Mouse (Mus musculus) embryonic facial prominence, embryonic 15.5 days (tissue): Measurements from ENCODE around the gene BC016579. TPM values are rescaled to one million over a fixed set of nuclear protein-coding genes. Genes with fewer than 3 reads are reported as not detected.

Experiments
- ATAC-seq: fragments of 200-750 bp; cut with Nextera tagmentation; 2 replicates; pipeline ENCODE4 v1.8.0; 2017; ENCODE audit warnings: low read depth, moderate TSS enrichment; ENCODE audit not compliant: insufficient number of reproducible peaks, low FRiP score, low TSS enrichment
- H3K27ac ChIP-seq: fragments of 300-500 bp; sonication (generic); replicated peaks from 2 replicates; pipeline ENCODE4 v1.5.1; 2015; ENCODE audit warnings: mild to moderate bottlenecking, inconsistent platforms
- H3K27me3 ChIP-seq: fragments of 300-500 bp; sonication (generic); 2 replicates; pipeline ENCODE4 v1.6.1; 2015; ENCODE audit warnings: inconsistent platforms
- H3K36me3 ChIP-seq: fragments of 300-500 bp; sonication (generic); 2 replicates; pipeline ENCODE4 v1.6.1; 2015; ENCODE audit warnings: mild to moderate bottlenecking, inconsistent platforms
- H3K4me1 ChIP-seq: fragments of 300-500 bp; sonication (generic); 2 replicates; pipeline ENCODE4 v1.6.1; 2015; ENCODE audit warnings: inconsistent platforms
- H3K4me2 ChIP-seq: fragments of 300-500 bp; sonication (generic); replicated peaks from 2 replicates; pipeline ENCODE4 v1.6.1; 2015; ENCODE audit warnings: mild to moderate bottlenecking, inconsistent platforms
- H3K4me3 ChIP-seq: fragments of 300-500 bp; sonication (generic); replicated peaks from 2 replicates; pipeline ENCODE4 v1.5.1; 2015; ENCODE audit warnings: mild to moderate bottlenecking, inconsistent platforms
- H3K9ac ChIP-seq: fragments of 300-500 bp; sonication (generic); 2 replicates; pipeline ENCODE4 v1.6.1; 2015; ENCODE audit warnings: inconsistent platforms
- H3K9me3 ChIP-seq: fragments of 300-500 bp; sonication (generic); replicated peaks from 2 replicates; pipeline ENCODE4 v1.6.1; 2016; ENCODE audit warnings: inconsistent platforms
- WGBS: fragments of 180-500 bp; shearing (Covaris S2); methylation state at CpG from one replicate; pipeline ENCODE4 v1.1.7; 2015; 5-methylcytosine and 5-hydroxymethylcytosine counted together
- polyA plus RNA-seq: library from polyadenylated mRNA; unstranded; fragments of >200 nt; fragmentation: Nextera tagmentation; extraction: Ambion mirVana; gene quantifications from 2 replicates; pipeline ENCODE4 v1.2.1, GENCODE M21; 2015

The BC016579 gene
- polyA plus RNA-seq, 1 experiment from 2014 or later: 1.5 TPM

DNA sequence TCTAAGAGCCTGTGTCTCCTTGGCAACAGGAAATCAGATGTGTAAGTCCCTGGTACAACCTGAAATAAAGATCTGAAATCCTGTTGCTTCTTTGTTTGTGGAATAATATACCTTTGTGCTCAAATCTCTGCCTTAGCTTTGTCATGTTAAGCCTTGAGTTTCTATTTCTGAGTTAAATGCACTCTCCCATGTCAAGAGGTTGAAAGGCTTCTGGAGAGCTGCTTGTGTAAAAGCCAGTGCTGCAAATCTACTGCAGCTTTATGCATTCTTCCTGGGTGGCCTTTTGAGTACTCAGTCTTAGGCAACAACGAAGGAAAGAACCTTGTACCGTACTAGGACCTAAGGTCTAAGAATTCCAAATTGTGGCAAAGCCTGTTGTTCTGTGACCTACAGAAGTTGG, 40.6 kb downstream of the BC016579 start:
- WGBS: 70% methylated on average over 2 of the region's 2 CpGs
- H3K4me1 ChIP-seq: no peaks in the 10 kb centered on the region
- ATAC-seq: no peak

DNA sequence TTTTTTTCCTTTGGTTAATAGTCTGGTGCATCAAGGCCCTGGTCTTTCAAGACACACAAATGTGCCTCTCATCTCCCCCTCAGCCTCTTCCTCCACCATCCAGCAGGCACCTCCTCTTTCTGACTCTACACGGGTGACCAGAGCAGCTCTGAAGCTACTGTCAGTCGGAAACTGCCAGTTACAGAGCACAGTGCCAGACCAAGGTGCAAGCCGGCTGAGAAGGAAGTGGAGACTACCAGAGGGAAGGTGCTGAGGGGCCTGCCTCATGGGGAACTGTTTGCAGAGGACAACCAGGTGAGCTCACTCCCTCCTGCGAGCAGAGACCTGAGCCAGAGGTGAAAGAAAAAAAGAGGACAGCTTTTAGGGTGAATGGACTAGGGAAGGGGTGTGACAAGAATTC, 43.6 kb downstream of the BC016579 start, which contains the start of gene Gcsam:
TSS of gene Gcsam (plus strand) at position 114 of the 400 bp plus-strand sequence.
- Histone ChIP-seq H3K4me3 (no peak within 1 kb of the TSS), H3K27ac (no peak within 1 kb of the TSS), H3K4me1 (no peaks in the 10 kb centered on the region), H3K9ac (no peak within 1 kb of the TSS), H3K36me3 (no peaks in the 10 kb centered on the region), H3K27me3 (no peaks in the 10 kb centered on the region), H3K4me2 (no peak within 1 kb of the TSS), H3K9me3 (no peaks in the 10 kb centered on the region)
- WGBS: 73% methylated on average over 4 of the region's 4 CpGs
- ATAC-seq: no peak

More for the DNA sequence above, 40.6 kb downstream of the BC016579 start:
- Histone ChIP-seq H3K4me3 (no peak overlapping the region), H3K9me3 (no peaks in the 10 kb centered on the region), H3K27me3 (no peaks in the 10 kb centered on the region), H3K27ac (no peak overlapping the region), H3K36me3 (no peaks in the 10 kb centered on the region), H3K9ac (no peak overlapping the region), H3K4me2 (no peak overlapping the region)

DNA sequence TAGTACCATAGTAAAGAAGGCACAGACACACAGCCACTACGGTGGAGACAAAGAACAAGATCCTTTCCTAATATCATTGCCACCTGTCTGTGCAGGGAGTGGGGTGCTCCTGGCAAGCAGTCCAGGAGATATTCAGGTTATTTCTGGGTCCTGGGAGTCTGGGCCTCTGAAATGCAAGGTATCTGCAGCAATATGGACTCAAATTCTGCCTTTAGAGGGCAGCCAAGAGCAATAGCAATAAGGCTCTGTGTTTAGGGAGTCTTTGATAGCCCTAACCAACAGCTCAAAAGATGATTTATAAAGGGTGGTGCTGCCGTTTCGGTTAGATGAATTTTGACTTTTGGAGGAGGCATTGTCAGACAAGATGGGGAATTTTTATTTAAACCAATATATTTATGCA, 44.6 kb downstream of the BC016579 start:
- Histone ChIP-seq H3K27me3 (no peaks in the 10 kb centered on the region), H3K9ac (no peak overlapping the region), H3K4me1 (no peaks in the 10 kb centered on the region), H3K27ac (no peak overlapping the region), H3K9me3 (no peaks in the 10 kb centered on the region), H3K4me3 (no peak overlapping the region), H3K36me3 (no peaks in the 10 kb centered on the region), H3K4me2 (no peak overlapping the region)
- ATAC-seq: no peak
- WGBS: 74% methylated on average over 3 of the region's 3 CpGs

DNA sequence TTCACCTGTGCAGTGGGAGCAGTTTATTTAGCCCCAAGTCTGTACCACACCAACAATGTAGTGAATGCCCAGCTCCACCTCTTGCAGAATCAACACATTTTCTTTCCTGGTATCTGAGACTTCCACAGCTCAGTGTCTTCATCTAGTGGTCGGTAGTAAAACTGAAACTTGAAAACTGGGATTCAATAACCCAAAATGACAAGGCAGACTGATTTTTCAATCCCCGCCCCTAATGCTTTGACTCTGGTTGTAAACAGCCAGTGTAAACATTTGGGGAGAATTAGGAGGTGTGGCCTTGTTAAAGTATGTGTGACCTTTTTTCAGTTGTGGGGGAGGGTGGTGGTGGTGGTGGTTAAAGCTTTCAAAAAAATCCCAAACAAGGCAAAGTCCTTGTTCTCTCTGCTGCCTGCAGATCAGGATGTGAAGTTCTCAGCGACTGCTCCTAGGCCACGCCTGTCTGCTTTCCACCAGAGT, 45.4 kb downstream of the BC016579 start:
- H3K4me1 ChIP-seq: no peaks in the 10 kb centered on the region
- no peak for ATAC-seq
- no peak overlapping the region for H3K9ac ChIP-seq
- H3K9me3 ChIP-seq: no peaks in the 10 kb centered on the region
- no peak overlapping the region for H3K27ac ChIP-seq
- H3K4me3 ChIP-seq: no peak overlapping the region
- WGBS: 19% methylated on average over 4 of the region's 4 CpGs
- no peaks in the 10 kb centered on the region for H3K27me3 ChIP-seq
- H3K36me3 ChIP-seq: no peaks in the 10 kb centered on the region
- no peak overlapping the region for H3K4me2 ChIP-seq

DNA sequence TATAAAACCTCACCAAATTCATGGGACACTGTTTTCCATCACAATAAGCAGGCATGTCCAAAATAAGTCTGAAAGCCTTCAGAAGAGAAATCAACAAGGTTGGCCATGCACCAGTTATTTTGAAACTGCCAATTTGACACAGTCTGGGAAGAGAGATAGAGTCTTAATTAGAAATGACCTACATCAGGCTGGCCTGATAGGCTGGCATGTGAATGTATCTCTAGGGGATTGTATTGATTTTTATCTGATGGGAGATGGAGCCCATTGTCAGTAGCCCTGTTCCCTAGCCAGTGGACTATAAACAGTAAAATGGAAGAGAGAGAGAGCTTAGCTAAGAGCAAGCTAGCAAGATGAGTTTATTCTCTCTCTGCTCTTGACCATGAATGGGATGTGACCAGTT, 58.4 kb downstream of the BC016579 start:
- no peak for ATAC-seq
- H3K36me3 ChIP-seq: no peaks in the 10 kb centered on the region
- H3K9me3 ChIP-seq: no peaks in the 10 kb centered on the region
- no peak overlapping the region for H3K4me2 ChIP-seq
- no peak overlapping the region for H3K4me3 ChIP-seq
- no peaks in the 10 kb centered on the region for H3K27me3 ChIP-seq
- H3K27ac ChIP-seq: no peak overlapping the region
- no peaks in the 10 kb centered on the region for H3K4me1 ChIP-seq
- no peak overlapping the region for H3K9ac ChIP-seq

DNA sequence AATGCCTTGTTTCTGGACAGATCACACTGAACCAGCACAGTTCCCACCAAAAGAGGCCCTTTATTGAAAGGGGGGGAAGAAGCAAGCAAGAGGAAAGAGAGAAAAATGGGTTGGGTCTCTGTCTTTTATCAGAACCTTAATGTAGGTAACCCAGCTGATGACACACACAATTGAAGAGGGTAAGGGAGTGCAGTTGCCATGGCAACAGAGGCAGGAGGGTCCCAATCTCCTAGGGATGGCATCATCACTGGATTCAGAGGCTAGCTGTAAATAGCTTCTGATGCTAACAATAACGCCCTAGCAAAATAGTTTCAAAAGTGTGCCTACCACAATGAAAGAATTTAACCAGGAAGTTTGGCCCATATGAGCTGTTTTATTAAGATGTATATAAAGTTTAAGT, 60.2 kb downstream of the BC016579 start:
- no peak overlapping the region for H3K4me2 ChIP-seq
- no peaks in the 10 kb centered on the region for H3K4me1 ChIP-seq
- H3K4me3 ChIP-seq: no peak overlapping the region
- H3K36me3 ChIP-seq: no peaks in the 10 kb centered on the region
- 63% methylated on average over 1 of the region's 1 CpGs for WGBS
- H3K27ac ChIP-seq: no peak overlapping the region
- H3K9me3 ChIP-seq: no peaks in the 10 kb centered on the region
- no peak overlapping the region for H3K9ac ChIP-seq
- H3K27me3 ChIP-seq: no peaks in the 10 kb centered on the region
- ATAC-seq: no peak

DNA sequence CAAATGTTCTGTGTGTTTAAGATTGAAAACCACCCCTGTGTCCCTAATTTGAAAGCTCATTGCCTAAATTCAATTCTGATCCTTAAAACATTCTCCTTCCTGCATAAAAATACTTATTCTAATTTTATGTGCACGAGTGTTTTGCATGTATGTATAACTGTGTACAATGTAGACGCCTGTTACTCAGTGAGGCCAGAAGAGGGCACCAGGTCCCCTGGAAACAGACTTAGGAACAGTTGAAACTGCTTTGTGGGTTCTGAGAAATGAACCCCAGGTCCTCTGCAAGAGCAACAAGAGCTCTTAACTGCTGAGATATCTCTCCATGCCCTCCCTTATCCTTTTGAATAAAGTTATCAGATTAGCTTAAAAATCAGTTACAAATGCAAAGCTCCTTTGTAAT, 71.4 kb downstream of the BC016579 start:
- H3K4me3 ChIP-seq: no peak overlapping the region
- H3K27me3 ChIP-seq: no peaks in the 10 kb centered on the region
- H3K36me3 ChIP-seq: no peaks in the 10 kb centered on the region
- ATAC-seq: no peak
- H3K9ac ChIP-seq: no peak overlapping the region
- H3K9me3 ChIP-seq: no peaks in the 10 kb centered on the region
- no peak overlapping the region for H3K27ac ChIP-seq
- H3K4me2 ChIP-seq: no peak overlapping the region
- H3K4me1 ChIP-seq: no peaks in the 10 kb centered on the region
- WGBS: 28% methylated on average over 2 of the region's 2 CpGs

DNA sequence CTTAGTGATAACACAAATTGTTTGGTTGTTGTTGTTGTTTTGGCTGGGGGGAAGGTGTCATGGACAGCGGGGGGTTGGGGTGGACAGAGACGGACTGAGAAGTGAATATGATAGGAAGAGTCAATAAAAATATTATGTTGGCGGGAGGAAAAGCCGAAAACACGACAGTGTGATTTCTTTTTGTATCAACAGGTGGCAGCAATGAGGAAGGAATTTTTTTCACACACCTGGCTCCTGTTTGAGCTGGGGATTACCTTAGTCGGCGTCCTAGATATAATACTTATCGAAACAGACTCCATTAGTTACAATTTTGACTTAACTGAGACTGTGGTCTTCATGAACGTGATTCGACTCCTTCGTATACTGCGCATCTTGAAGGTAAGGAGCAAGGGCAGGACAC, 74.0 kb downstream of the BC016579 start:
- H3K4me1 ChIP-seq: no peaks in the 10 kb centered on the region
- no peaks in the 10 kb centered on the region for H3K36me3 ChIP-seq
- H3K27ac ChIP-seq: no peak overlapping the region
- no peak overlapping the region for H3K4me2 ChIP-seq
- H3K9me3 ChIP-seq: no peaks in the 10 kb centered on the region
- H3K9ac ChIP-seq: no peak overlapping the region
- no peak for ATAC-seq
- no peak overlapping the region for H3K4me3 ChIP-seq
- 54% methylated on average over 12 of the region's 12 CpGs for WGBS
- H3K27me3 ChIP-seq: no peaks in the 10 kb centered on the region

Other genes starting within 250 kb of the BC016579 start
- 50.0 and 51.7 TPM in 2 replicates for gene Cd200, start 245.0 kb downstream of the BC016579 start, polyA plus RNA-seq
- not detected in 2 replicates for gene Gm609, start 161.1 kb downstream of the BC016579 start, polyA plus RNA-seq
- not detected in 2 replicates for gene Gm17783, start 122.0 kb downstream of the BC016579 start, polyA plus RNA-seq
- not detected in 2 replicates for gene Slc9c1, start 118.8 kb downstream of the BC016579 start, polyA plus RNA-seq
- gene Gcsam, start 43.7 kb downstream of the BC016579 start, polyA plus RNA-seq: 2.7 and 2.8 TPM in 2 replicates
- 0.20 and 0.22 TPM in 2 replicates for gene Tmprss7, start 39.6 kb upstream of the BC016579 start, polyA plus RNA-seq
- gene Tagln3, start 70.5 kb upstream of the BC016579 start, polyA plus RNA-seq: 8.9 and 10.3 TPM in 2 replicates
- 32.4 and 33.2 TPM in 2 replicates for gene Abhd10, start 88.9 kb upstream of the BC016579 start, polyA plus RNA-seq